Mouse (Mus musculus): ENCODE measurements around the gene Clcn1. TPM values are rescaled to one million over a fixed set of nuclear protein-coding genes. Genes with fewer than 3 reads are reported as not detected.

The Clcn1 gene
- polyA plus RNA-seq (2012; rRNA removed; ENCODE audit: low replicate concordance) = 0.15 and 0.54 TPM in 2 replicates

DNA sequence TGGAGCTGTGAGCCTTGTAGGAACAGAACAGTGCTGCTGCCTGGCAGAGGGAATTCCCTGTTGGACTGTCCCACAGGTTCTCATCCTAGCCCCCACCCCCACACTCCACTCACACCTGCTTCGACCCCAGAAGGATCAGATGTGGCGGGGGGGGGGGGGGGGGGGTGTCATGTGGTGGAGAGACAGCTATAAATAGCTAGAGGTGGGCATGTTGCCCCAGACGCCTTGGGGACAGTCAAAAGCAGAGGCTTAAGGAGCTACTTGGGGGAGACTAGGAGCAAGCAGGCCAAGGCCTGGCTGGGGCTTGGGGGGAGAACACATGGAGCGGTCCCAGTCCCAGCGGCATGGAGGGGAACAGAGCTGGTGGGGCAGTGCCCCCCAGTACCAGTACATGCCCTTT, at the start of gene Clcn1:
Gene Clcn1, plus strand, starts transcription at position 238 of the 400 bp plus-strand sequence.

DNA sequence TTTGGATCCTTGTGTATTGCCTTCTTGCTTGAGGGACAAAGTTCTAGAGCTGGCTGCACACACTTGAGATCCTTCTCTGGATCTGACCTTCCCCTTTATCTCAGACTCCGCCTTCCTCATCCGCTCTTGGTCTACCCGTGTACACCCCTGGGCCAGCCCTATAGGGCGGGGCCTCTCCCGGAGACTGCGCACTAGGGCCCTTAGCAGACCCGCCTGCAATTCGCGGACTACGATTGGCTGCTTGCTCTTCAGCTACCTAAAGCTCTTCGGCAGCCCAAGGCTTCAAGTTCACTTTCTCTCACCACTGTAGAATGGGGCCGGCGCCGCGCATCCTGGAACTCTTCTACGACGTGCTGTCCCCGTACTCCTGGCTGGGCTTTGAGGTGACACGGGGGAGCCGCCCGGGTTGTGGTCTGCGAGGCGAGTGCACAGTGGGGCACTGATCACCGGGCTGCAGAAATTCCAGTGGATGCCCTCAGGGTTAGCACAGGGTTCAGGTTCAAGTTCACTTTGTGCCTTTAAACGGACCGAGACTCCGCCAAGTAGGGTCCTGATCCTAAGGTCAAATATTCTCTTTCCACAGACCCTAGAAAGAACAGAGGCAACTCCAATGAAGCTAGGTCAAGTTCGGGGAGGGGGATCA, 40.7 kb upstream of the Clcn1 start, which contains the start of gene Gstk1:
Gene Gstk1, plus strand, starts transcription at position 225 of the 643 bp plus-strand sequence.

DNA sequence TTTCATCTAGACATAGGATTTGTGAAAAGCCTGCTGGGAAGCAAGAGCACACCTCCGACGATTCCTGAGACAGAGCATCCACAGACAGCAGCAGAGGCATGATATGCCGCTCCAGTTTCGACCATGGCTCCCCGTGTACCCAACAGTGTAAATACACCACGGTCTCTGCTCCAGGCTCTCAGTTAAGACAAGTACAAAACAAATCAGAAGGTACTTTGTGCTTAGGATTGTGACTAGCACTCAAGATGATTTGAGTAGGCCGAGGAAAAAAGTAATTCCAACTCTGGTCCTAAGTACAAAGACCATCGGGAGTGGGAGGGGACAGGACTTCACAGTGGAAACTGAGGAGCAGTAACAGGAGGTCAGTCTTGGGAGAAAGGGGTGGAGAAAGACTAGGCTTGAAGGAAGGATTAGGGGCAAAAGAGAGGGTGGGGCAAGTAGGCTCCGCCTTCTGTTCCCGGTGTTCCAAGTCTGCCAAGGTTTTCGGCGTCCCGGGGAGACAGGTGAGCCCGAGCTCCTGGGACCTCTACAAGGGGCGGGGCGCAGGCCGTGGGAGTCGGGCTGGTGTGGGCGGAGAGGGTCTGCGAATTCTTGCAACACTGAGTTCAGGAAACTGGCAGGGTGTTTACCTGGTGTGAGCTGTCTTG, 24.8 kb upstream of the Clcn1 start, which contains the start of gene Tmem139:
Gene Tmem139, plus strand, starts transcription at position 447 of the 647 bp plus-strand sequence.

DNA sequence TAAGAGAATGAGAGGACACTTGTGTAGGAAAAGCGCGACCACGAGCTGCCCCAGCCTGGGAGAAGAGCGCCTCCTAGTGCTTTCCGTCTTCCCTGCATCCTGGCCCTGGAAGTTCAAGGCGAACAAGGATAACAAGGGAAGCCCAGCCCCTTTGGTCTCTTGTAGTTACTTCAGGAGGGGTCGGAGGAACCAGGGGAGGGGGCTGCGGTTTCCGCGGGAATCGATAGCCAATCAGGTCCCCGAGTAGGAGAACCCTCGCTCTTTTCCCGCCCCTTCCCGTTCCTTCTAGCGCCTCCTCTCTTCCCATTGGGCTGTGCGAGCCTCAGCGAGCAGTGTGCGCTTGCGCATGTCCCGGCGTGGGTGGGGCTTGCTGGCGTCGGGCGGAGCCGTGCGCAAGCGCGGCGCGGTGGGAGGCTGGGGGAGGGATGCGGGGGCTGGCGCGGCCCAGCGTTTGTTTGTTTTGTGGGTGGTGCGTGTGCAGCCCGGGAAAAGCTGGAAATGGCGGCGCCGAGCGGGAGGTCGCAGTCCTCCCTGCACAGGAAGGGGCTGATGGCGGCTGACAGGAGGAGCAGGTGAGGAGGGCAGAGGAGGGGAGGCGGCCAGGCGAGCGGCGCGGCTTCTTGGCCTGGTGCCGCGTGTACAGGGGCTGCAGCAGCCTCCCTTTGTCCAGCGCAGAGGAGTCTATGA, 21.7 kb upstream of the Clcn1 start, which contains the start of gene Casp2:
Gene Casp2, plus strand, starts transcription at position 360 of the 687 bp plus-strand sequence.

DNA sequence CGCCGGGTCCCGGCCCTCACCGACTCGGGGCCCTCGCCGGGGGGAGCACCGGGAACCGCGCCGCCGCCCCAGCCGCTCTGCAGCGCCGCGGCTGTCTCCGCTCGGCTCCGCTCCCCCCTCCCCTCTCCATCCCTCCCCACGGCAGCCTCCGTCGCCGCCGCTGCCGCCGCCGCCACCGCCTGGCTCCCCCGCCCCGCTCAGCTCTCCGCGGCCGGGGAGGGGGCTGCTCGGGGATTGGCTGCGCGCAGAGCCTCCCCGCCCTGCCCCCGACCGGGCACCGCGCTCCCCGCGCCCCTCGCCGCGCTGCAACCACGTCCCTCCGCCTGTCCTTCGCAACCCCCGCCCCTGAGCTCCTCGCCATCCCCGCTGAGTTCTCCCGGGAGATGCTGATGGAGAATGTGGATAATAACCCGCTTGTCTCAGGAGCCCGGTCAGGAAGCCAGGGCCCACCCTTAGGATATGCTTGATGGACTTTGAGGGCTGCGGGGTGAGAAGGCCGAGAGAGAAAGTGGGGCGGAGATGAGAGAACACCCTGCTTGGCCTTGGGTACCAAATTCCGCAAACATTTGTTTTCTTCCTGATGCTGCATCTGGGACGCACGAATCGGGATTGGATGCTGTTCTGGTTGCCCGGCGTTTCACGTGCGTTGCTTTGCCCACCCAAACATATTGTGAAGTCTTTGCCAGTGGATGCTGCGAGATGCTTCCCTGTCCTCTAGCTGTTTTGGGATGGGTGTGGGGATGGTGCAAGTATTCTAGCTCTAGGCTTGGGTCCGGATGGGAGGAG, 38.2 kb downstream of the Clcn1 start, which contains the start of gene Fam131b:
Gene Fam131b, minus strand, starts transcription at position 162 of the 786 bp plus-strand sequence.

DNA sequence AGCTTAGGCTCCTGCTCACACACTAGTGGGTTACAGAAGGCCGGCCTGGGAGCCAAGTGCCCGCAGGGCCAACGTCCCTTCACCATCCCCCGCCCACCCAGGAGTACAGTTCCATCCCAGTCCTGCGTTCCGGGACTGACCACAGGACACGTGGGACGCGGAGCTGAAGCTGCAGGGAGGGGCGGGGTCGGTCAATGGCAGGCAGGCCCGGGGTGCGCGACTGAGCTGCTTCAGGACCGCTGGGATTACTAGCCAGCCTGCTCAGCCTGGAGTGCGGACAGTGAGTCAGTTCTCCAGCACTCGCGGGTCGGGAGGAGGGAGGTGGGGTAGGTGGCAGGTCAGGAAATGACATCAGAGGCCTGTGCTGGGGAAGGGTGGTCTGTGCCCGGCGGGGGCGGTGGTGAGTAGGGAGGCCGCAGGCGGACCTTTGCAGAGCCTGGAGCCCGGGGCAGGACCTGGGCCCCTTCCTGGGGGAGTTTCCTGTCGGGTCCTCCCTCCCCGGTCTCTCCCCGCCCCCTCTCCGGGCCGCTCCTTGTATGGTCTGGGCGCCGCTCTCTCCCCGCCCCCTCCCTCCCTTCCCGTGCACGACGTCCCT, 63.0 kb downstream of the Clcn1 start, which contains the start of gene Zyx:
Gene Zyx, plus strand, starts transcription at position 205 of the 595 bp plus-strand sequence.

Other genes with a start within 250 kb of the Clcn1 start
- gene Sva, start 248.3 kb upstream of the Clcn1 start, polyA plus RNA-seq (2012; rRNA removed; ENCODE audit: low replicate concordance) = not detected in 2 replicates
- gene Tas2r139, start 145.7 kb upstream of the Clcn1 start, polyA plus RNA-seq (2012; rRNA removed; ENCODE audit: low replicate concordance) = not detected in 2 replicates
- not detected in 2 replicates for gene Tas2r144, start 71.4 kb upstream of the Clcn1 start, polyA plus RNA-seq (2012; rRNA removed; ENCODE audit: low replicate concordance)
- gene Gstk1, start 40.8 kb upstream of the Clcn1 start, polyA plus RNA-seq (2012; rRNA removed; ENCODE audit: low replicate concordance) = 35.3 and 42.7 TPM in 2 replicates
- 28.7 and 43.7 TPM in 2 replicates for gene Tmem139, start 24.7 kb upstream of the Clcn1 start, polyA plus RNA-seq (2012; rRNA removed; ENCODE audit: low replicate concordance)
- 9.4 and 17.3 TPM in 2 replicates for gene Casp2, start 21.7 kb upstream of the Clcn1 start, polyA plus RNA-seq (2012; rRNA removed; ENCODE audit: low replicate concordance)
- gene Fam131b, start 38.0 kb downstream of the Clcn1 start, polyA plus RNA-seq (2012; rRNA removed; ENCODE audit: low replicate concordance) = 0.08 and 0.09 TPM in 2 replicates
- gene Zyx, start 62.9 kb downstream of the Clcn1 start, polyA plus RNA-seq (2012; rRNA removed; ENCODE audit: low replicate concordance) = 165 and 301 TPM in 2 replicates
- 30.8 and 60.3 TPM in 2 replicates for gene Epha1, start 86.6 kb downstream of the Clcn1 start, polyA plus RNA-seq (2012; rRNA removed; ENCODE audit: low replicate concordance)
- gene Tas2r143, start 113.6 kb downstream of the Clcn1 start, polyA plus RNA-seq (2012; rRNA removed; ENCODE audit: low replicate concordance) = not detected in 2 replicates
- gene Tas2r135, start 118.7 kb downstream of the Clcn1 start, polyA plus RNA-seq (2012; rRNA removed; ENCODE audit: low replicate concordance) = not detected in 2 replicates
- not detected in 2 replicates for gene Tas2r126, start 147.8 kb downstream of the Clcn1 start, polyA plus RNA-seq (2012; rRNA removed; ENCODE audit: low replicate concordance)
- not detected in 2 replicates for gene Olfr458, start 178.5 kb downstream of the Clcn1 start, polyA plus RNA-seq (2012; rRNA removed; ENCODE audit: low replicate concordance)
- not detected in 2 replicates for gene Olfr457, start 189.7 kb downstream of the Clcn1 start, polyA plus RNA-seq (2012; rRNA removed; ENCODE audit: low replicate concordance)
- not detected in 2 replicates for gene Olfr456, start 200.5 kb downstream of the Clcn1 start, polyA plus RNA-seq (2012; rRNA removed; ENCODE audit: low replicate concordance)

Data from duodenum, adult 2 months (tissue).